Mouse (Mus musculus) adrenal gland, postnatal 36 days (tissue): ENCODE data around the gene Pacrg. TPM values are rescaled to one million over a fixed set of nuclear protein-coding genes. Genes with fewer than 3 reads are reported as not detected.

ENCODE experiments used
- DNase-seq, 2 experiments: peaks; one replicate each; pipeline ENCODE4 v3.0.0; 2021; ENCODE audit warnings: mixed read lengths in 1 of 2
- long read RNA-seq, 2 experiments: library from polyadenylated mRNA; stranded (forward); transcript quantifications; one replicate each; pipeline ENCODE4 v2.0.0; 2021; ENCODE audit warnings: borderline sequencing depth in 2 of 2
- total RNA-seq, 2 experiments: library from RNA; stranded (reverse); gene quantifications; 2 replicates each; pipeline ENCODE4 v1.2.3; 2021

Gene Pacrg
- 1 to 10 TPM; 1.6 to 4.4 TPM for total RNA-seq
- long read RNA-seq, experiment 1, partial matches to known transcripts = 0 of 1 reads
- long read RNA-seq, experiment 1, other reads (novel, unspliced or antisense) = 0 of 1 reads
- long read RNA-seq, experiment 2 = 0 reads

- peak; percentile 99 for DNase-seq
These were observed at the start of gene Pacrg, which contains the start of gene Prkn for GRCm38 (mm10) chr17:10840148-10840707. Pacrg (minus strand) TSS chr17:10840311. Prkn (plus strand) TSS chr17:10840384.

- DNase-seq = no peak
These were observed 47.8 kb upstream of the Pacrg start for GRCm38 (mm10) chr17:10887924-10888323.

GRCm38 (mm10) chr17:10882260-10882659 is 42.1 kb upstream of the Pacrg start:
- no peak for DNase-seq

GRCm38 (mm10) chr17:10878986-10879385 is 38.9 kb upstream of the Pacrg start:
- no peak for DNase-seq

GRCm38 (mm10) chr17:10874208-10875187 is 34.4 kb upstream of the Pacrg start:
- DNase-seq = no peak

GRCm38 (mm10) chr17:10854207-10854606 is 14.1 kb upstream of the Pacrg start:
- DNase-seq = no peak

GRCm38 (mm10) chr17:10840731-10841201 is 655 bp upstream of the Pacrg start:
- DNase-seq = peak; percentile 48 to 60

GRCm38 (mm10) chr17:10818971-10819370 is 21.1 kb downstream of the Pacrg start:
- no peak for DNase-seq

GRCm38 (mm10) chr17:10808571-10808970 is 31.5 kb downstream of the Pacrg start:
- DNase-seq = no peak

- no peak for DNase-seq
These were observed 32.7 kb downstream of the Pacrg start for GRCm38 (mm10) chr17:10807261-10807998.

- DNase-seq = no peak
These were observed 33.4 kb downstream of the Pacrg start for GRCm38 (mm10) chr17:10806692-10807091.

- no peak for DNase-seq
These were observed 48.5 kb downstream of the Pacrg start for GRCm38 (mm10) chr17:10791661-10792060.

GRCm38 (mm10) chr17:10784401-10784920 is 55.6 kb downstream of the Pacrg start:
- DNase-seq = peak; percentile 22 to 41

GRCm38 (mm10) chr17:10776503-10776902 is 63.6 kb downstream of the Pacrg start:
- no peak for DNase-seq

- DNase-seq = no peak
These were observed 65.6 kb downstream of the Pacrg start for GRCm38 (mm10) chr17:10774468-10774867.

- DNase-seq = no peak
These were observed 67.9 kb downstream of the Pacrg start for GRCm38 (mm10) chr17:10772207-10772606.

GRCm38 (mm10) chr17:10769873-10770272 is 70.2 kb downstream of the Pacrg start:
- DNase-seq = no peak

- DNase-seq = no peak
These were observed 73.2 kb downstream of the Pacrg start for GRCm38 (mm10) chr17:10766735-10767406.

GRCm38 (mm10) chr17:10764343-10764742 is 75.8 kb downstream of the Pacrg start:
- no peak for DNase-seq

GRCm38 (mm10) chr17:10757455-10757854 is 82.7 kb downstream of the Pacrg start:
- no peak for DNase-seq
